Mouse (Mus musculus): ENCODE measurements around the gene Rpl41.

- TF ChIP-seq TAL1 (IDR thresholded peaks at IDR 0.05; ENCODE audit: low read length) (no peak), GATA1 (IDR thresholded peaks at IDR 0.05; ENCODE audit: low read length) (no peak)
Measured at GRCm38 (mm10) chr10:128592797-128593196, 43.7 kb upstream of the Rpl41 start.
